Mouse (Mus musculus): ENCODE results near the gene Tmem131l.

Gene Tmem131l

DNA sequence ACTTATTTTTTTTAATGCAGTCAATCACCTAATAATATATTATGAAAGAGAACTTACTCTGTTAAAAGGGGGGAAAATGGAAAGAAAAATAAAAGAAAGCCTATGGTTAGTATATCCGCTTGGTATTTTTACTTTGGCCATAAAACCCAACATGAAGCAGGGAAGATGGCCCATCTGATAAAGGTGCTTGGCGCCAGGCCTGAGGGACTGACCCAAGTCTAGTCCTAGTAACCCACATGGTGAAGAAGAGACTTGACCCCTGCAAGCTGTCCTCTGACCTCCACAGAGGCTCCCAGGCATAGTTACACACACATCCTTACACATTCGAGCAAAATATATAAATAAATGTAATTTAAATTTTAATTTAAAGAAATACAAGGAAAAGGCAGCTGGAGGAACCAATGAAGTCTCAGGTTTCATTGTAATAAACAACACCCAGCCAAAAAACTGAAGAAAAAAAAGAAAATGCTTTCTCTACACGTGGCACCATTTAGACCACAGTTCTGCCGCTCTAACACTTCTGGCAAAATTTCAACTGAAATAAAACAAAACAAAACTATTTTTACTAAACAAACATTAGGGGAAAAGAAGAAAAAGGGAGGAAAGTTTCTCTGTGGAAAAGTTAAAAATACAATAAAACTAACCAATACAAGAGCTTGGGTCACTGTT lies 28.8 kb downstream of the Tmem131l start:
- no peak for DNase-seq

- DNase-seq: no peak
These were observed 34.0 kb downstream of the Tmem131l start for GRCm38 (mm10) chr3:84005989-84006388.

- DNase-seq: no peak
These were observed 35.5 kb downstream of the Tmem131l start for GRCm38 (mm10) chr3:84004330-84005090.

DNA sequence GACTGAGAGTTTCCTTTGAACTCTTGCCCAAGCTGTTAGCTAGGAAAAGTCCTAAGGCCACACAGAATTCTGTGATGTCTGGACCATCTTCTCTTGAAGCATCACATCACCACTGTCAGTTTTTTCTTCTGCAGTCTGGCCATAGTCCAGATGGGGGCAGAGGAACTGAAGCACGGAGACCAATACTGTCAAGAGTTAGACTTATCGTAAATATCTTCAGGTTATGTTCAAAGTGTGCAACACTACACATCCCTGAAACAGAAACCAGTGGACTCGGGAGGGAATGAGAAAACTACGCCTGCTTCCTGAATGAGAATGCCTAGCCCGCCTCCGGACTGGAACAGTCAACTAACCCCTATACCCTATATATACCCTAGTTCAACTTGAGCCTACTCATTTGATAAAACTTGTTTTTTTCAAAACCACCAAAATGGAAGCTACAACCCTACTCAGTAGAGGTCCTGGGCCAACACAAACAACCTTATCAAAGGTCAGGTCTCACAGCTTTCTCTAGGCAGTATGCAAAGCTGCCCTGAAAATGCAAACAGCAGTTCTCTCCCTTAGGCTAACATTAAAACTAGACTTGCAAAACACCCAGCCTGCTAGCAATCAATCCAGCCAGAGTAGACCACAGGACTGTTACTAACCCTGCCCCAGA lies 37.4 kb downstream of the Tmem131l start:
- no peak for DNase-seq

GRCm38 (mm10) chr3:83997563-83997962 lies 42.4 kb downstream of the Tmem131l start:
- no peak for DNase-seq

DNA sequence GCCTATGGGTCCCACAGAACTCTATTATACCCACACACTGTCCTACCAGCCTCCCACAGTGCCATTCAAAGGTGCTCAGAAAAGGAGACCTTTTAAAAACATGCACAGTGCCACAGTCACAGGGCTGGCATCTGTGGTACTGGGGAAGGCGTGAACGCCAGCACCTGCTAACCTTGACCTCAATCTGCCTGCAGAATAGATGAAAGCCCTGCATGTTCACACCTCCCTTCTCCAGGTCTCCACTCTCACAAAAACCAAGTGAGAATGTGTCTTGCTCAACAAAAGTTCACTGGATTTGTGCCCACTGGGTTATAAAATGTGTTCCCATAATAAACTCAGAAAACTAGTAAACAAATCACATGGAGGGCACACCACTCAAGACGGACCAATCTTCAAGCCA lies 42.9 kb downstream of the Tmem131l start:
- peak; percentile 28 to 52 for DNase-seq

GRCm38 (mm10) chr3:83996086-83996485 lies 43.9 kb downstream of the Tmem131l start:
- no peak for DNase-seq

DNA sequence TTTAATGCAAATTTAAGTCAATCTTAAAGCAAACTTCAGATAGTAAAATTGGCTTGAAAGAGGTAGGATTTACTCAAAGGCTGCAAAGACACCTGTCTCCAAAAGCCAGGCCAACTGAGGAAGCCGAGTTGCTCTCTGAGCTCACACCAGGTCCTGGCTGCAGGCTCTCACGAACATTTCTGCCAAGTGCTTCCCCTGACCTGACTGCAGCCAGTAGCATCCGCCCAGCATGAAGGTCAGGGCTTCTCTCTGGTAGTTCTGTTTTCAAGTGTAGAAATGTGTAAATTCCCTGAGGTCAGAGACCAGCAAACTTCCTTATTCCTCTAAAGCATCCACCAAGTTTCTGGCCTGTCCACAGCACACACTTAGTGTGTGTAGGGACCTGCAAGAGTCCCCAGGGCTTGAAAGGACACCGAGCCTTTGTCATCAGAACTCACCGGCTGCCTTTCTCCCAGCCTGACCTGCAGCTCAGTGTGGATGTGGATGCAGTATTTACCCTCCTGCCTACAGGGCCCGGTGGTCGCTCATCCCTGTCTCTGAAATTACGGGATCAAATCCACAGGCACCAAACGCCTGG lies 44.6 kb downstream of the Tmem131l start:
- no peak for DNase-seq

GRCm38 (mm10) chr3:83994217-83994839 lies 45.6 kb downstream of the Tmem131l start:
- no peak for DNase-seq

GRCm38 (mm10) chr3:83993089-83993516 lies 46.9 kb downstream of the Tmem131l start:
- DNase-seq: peak; percentile 33 to 52

DNA sequence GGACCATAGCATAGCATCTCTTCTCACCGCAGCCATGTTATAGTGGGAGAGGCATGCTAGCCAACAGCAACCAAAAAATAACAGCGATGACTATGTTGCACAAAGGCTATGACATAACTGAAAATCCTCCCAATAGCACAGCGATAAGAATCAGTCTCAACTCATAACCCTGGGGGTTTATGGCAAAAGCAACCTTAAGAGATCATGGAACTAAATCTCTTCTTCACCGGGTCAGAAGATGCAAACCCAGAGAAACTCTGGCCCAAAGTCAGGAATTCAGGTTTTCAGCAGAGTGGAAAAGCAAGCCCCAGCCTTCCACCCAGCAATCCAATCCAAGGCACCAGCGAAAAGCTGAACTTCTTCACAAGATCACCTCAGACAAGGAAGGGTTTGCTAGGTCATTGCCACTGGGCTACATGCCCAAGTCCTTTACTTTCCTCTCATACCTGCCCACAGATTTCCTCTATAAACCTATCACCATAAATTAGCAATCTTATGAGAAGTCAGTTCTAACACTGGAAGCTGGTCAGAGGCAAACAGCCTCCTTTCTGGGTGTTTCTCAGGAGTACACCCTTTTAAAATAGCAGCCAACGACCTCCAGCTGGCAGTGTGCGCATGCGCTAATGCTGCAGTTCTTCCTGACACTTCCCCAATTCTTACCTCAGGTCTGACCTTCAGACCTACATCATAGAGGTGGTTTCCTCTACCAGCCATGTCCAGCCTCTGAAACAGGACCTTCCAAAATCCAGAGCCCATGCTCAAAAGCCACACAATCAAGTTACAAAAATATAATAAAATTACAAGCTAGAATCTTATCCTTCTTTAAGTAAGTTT lies 48.1 kb downstream of the Tmem131l start:
- DNase-seq: no peak

GRCm38 (mm10) chr3:83988214-83988613 lies 51.8 kb downstream of the Tmem131l start:
- DNase-seq: no peak

- DNase-seq: no peak
These were observed 52.4 kb downstream of the Tmem131l start for GRCm38 (mm10) chr3:83987533-83988112.

DNA sequence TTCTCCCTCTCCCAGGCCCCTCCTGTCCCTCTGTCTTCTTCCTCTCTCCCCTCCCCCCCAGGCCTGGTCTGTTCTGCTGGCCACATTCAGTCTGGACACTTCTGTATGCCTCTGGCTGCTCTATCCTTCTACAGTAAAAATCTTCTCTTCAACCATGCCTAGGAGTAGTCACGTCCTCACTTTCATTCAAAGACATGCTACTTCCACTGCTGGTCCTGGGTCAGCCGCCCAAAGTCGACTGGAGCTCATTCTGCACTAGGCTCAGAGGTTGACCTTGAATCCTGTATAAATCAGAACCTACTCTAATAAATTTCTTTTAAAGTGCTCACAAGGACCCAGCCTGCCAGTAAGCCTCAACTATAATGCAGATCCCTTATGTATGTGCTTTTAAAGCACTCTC lies 53.2 kb downstream of the Tmem131l start:
- no peak for DNase-seq

GRCm38 (mm10) chr3:83985426-83985825 lies 54.5 kb downstream of the Tmem131l start:
- no peak for DNase-seq

DNA sequence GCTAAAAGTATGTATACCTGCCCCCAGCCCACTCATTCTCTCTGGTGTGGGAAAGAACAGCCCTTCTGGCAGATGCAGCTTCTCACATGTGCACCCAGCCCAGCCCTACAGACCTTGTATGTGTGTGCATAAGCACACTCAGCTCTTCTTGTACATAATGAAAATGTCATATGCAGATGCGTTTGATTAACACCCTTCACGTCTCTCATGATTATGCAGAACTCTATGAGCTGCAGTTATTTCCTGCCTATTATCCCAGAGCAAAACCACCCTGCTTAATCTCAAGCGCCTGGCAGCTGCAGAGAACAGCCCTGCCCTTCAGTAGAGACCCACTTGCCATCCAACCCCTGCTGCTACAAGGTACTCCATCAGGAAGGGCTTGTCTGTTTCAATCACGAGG lies 55.6 kb downstream of the Tmem131l start:
- no peak for DNase-seq

- no peak for DNase-seq
These were observed 57.2 kb downstream of the Tmem131l start for GRCm38 (mm10) chr3:83982821-83983220.

DNA sequence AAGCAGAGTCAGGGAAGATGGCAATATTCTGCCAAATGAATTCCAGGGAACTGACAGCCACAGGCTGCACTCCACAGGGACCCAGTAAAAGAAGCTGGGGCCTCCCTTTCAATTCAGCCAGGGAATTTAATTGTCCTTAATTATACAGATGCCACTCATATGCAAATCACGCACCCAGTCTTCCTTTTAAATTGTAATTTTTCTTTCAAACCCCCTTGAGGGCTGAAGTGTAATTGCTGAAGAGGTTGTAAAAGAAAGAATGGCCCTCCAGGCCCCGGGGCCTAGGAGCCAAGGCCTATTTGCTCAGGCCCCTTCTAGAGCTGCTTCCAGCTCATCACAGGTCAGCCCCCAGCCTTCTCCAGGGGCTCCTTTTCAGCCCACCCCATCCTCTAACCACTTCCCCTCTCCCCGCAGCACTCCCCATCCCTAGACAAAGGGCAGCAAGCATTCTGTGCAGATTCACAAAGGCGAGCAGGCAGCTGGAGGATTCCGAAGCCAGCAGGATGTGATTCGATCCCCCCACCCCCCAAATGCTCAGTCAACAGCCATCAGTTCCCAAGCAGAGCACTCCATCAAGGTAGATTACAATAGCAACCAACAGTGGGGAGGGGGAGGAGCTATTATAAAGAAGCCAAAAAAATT lies 59.6 kb downstream of the Tmem131l start:
- DNase-seq: peak in 1 of 2 experiments; percentile 20

- no peak for DNase-seq
These were observed 61.2 kb downstream of the Tmem131l start for GRCm38 (mm10) chr3:83978497-83979410.

DNA sequence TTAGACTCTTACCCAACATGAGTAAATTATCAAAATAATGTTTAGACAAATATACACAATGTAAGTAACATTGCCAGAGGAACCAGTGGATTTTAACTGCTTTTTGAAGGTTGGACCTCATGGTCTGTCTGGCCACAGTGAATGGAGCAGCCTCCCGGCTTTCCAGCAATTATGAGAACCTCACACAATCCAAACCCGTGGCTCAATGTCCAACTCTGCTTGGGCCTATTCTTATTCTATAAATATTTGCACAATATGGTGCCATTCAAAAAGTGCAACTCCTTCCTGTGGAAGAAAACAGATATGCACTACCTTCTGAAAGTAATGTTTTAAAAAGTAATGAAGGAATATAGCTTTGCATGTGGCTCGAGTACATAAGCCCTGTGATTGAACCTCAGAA lies 62.2 kb downstream of the Tmem131l start:
- DNase-seq: no peak

All from thymus, postnatal 36 days (tissue).